Mouse (Mus musculus): ENCODE measurements at regions not wholly inside any gene's neighbourhood (a gene's known extent, or its start where the extent isn't known, plus 50 kb on each side); places are given as distances from the start of the nearest gene placed in this dataset.

DNA sequence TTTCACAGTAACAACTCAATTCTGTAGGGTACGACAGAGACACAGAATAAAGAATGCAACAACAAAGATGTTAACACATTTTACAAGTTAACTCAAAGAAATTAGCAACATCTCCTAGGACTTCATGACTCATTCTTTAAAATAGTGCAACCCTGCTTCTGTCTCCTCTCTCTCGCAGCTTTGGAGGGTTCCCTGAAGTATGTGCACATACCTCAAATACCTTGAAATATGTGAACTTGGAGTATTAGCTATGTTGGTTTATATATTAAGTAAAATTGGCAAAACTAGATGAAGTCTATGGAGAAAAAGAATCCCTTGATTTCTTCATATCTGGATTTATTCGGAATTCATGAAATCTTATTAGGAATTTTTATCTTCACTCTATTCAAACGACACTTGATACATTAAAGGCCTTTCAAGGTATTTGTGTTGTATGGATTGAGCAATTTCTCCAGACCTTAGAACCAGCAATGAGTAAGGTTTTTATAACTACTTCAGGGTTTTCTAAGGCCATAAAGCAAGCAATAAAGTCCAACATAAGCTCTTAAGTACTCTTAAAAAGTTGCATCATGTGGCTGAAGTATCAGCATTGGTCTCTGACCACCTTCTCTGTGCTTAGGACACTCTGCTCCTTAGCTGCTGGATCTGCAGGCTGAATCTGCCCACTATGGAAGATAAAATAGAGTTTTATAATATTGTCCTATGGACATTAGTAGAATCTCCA is 82.8 kb upstream of the Robo1 start:
- no peak for ATAC-seq (ENCODE audit: insufficient number of reproducible peaks, insufficient read depth, low FRiP score, low read depth)
- H3K36me3 ChIP-seq (ENCODE audit: control insufficient read depth, insufficient read depth, low read length): no peaks in the 10 kb centered on the region
- no peaks in the 10 kb centered on the region for H3K27me3 ChIP-seq (ENCODE audit: control insufficient read depth, insufficient read depth, low read length)
- H3K4me2 ChIP-seq (replicated peaks; ENCODE audit: low read depth, low read length): no peak overlapping the region
- H3K27ac ChIP-seq (ENCODE audit: low read length): no peak overlapping the region
- no peaks in the 10 kb centered on the region for H3K9me3 ChIP-seq (ENCODE audit: control insufficient read depth, low read depth, low read length)
- H3K9ac ChIP-seq (replicated peaks; ENCODE audit: low read depth, low read length): no peak overlapping the region
- no peaks in the 10 kb centered on the region for H3K4me1 ChIP-seq (ENCODE audit: control insufficient read depth, insufficient read depth, low read length)
- no peak overlapping the region for H3K4me3 ChIP-seq (ENCODE audit: low read depth, low read length)
- 80% methylated on average over 4 of the region's 4 CpGs for WGBS

DNA sequence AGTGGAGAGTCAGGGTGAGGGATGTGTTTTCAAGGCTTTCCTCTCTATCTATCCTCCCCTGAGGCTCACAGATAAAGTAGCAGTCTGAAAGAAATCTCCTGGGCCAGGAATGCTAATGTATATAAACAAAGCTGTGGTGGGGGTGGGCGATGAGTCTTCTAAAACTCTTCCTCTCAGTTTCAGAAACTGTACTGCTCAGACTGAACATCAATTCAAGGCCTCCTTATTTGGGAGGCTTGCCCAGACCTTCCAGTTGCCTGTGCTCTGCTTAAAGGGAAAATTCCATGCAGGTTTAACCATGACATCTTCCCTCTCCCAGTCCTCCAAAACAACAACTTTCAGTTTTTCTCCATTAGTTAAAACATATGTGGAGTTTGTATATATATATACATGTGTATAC is 73.7 kb upstream of the Robo1 start:
- Histone ChIP-seq H3K27me3 (ENCODE audit: control insufficient read depth, insufficient read depth, low read length) (no peaks in the 10 kb centered on the region), H3K27ac (ENCODE audit: low read length) (no peak overlapping the region; the same call in 1 of the 2 replicates), H3K4me2 (replicated peaks; ENCODE audit: low read depth, low read length) (no peak overlapping the region), H3K36me3 (ENCODE audit: control insufficient read depth, insufficient read depth, low read length) (no peaks in the 10 kb centered on the region), H3K9ac (replicated peaks; ENCODE audit: low read depth, low read length) (no peak overlapping the region), H3K9me3 (ENCODE audit: control insufficient read depth, low read depth, low read length) (no peaks in the 10 kb centered on the region), H3K4me1 (ENCODE audit: control insufficient read depth, insufficient read depth, low read length) (no peaks in the 10 kb centered on the region), H3K4me3 (ENCODE audit: low read depth, low read length) (no peak overlapping the region)
- no peak for ATAC-seq (ENCODE audit: insufficient number of reproducible peaks, insufficient read depth, low FRiP score, low read depth)
- WGBS: 17% methylated on average over 1 of the region's 1 CpGs

- H3K9ac ChIP-seq (replicated peaks; ENCODE audit: low read depth, low read length): no peak overlapping the region
- H3K4me3 ChIP-seq (ENCODE audit: low read depth, low read length): no peak overlapping the region
- H3K27ac ChIP-seq (ENCODE audit: low read length): no peak overlapping the region
- no peaks in the 10 kb centered on the region for H3K9me3 ChIP-seq (ENCODE audit: control insufficient read depth, low read depth, low read length)
- ATAC-seq (ENCODE audit: insufficient number of reproducible peaks, insufficient read depth, low FRiP score, low read depth): no peak
- no peak overlapping the region for H3K4me2 ChIP-seq (replicated peaks; ENCODE audit: low read depth, low read length)
- 50% methylated on average over 7 of the region's 7 CpGs for WGBS
- H3K27me3 ChIP-seq (ENCODE audit: control insufficient read depth, insufficient read depth, low read length): no peaks in the 10 kb centered on the region
- no peaks in the 10 kb centered on the region for H3K4me1 ChIP-seq (ENCODE audit: control insufficient read depth, insufficient read depth, low read length)
- no peaks in the 10 kb centered on the region for H3K36me3 ChIP-seq (ENCODE audit: control insufficient read depth, insufficient read depth, low read length)
Observed at GRCm38 (mm10) chr16:72239631-72240030, 68.5 kb upstream of the Robo1 start.

- Histone ChIP-seq H3K27me3 (ENCODE audit: control insufficient read depth, insufficient read depth, low read length) (no peaks in the 10 kb centered on the region), H3K36me3 (ENCODE audit: control insufficient read depth, insufficient read depth, low read length) (no peaks in the 10 kb centered on the region), H3K9ac (replicated peaks; ENCODE audit: low read depth, low read length) (no peak overlapping the region), H3K27ac (ENCODE audit: low read length) (no peak overlapping the region), H3K4me2 (replicated peaks; ENCODE audit: low read depth, low read length) (no peak overlapping the region), H3K9me3 (ENCODE audit: control insufficient read depth, low read depth, low read length) (no peaks in the 10 kb centered on the region), H3K4me3 (ENCODE audit: low read depth, low read length) (no peak overlapping the region), H3K4me1 (ENCODE audit: control insufficient read depth, insufficient read depth, low read length) (no peaks in the 10 kb centered on the region)
- no peak for ATAC-seq (ENCODE audit: insufficient number of reproducible peaks, insufficient read depth, low FRiP score, low read depth)
- WGBS: 67% methylated on average over 3 of the region's 3 CpGs
Observed at GRCm38 (mm10) chr16:72256388-72256787, 51.7 kb upstream of the Robo1 start.
